Mouse (Mus musculus) adrenal gland, postnatal 4 days (tissue): Measurements from ENCODE around the gene Rhou. TPM values are rescaled to one million over a fixed set of nuclear protein-coding genes. Genes with fewer than 3 reads are reported as not detected.

ENCODE experiments used
- DNase-seq, 2 experiments: peaks; one replicate each; pipeline ENCODE4 v3.0.0; 2021 to 2022; ENCODE audit warnings: low spot score in 2 of 2, mixed read lengths in 2 of 2
- total RNA-seq, 2 experiments: library from RNA; stranded (reverse); gene quantifications; 2 replicates each; pipeline ENCODE4 v1.2.3; 2021

Rhou gene
- total RNA-seq, 2 experiments from 2014 or later: 43.6 to 50.6 TPM

- DNase-seq: no peak
These were observed 5.2 kb upstream of the Rhou start for GRCm38 (mm10) chr8:123648245-123649170.

GRCm38 (mm10) chr8:123649483-123649882 is 4.2 kb upstream of the Rhou start:
- DNase-seq: no peak

- no peak for DNase-seq
These were observed 2.2 kb upstream of the Rhou start for GRCm38 (mm10) chr8:123651390-123652098.

- no peak for DNase-seq
These were observed 1.1 kb upstream of the Rhou start for GRCm38 (mm10) chr8:123652641-123653040.

- DNase-seq: peak; percentile 32 to 35
These were observed 353 bp downstream of the Rhou start for GRCm38 (mm10) chr8:123653994-123654569.

- no peak for DNase-seq
These were observed 1.0 kb downstream of the Rhou start for GRCm38 (mm10) chr8:123654763-123655162.

- no peak for DNase-seq
These were observed 1.6 kb downstream of the Rhou start for GRCm38 (mm10) chr8:123655351-123655779.

- no peak for DNase-seq
These were observed 4.1 kb downstream of the Rhou start for GRCm38 (mm10) chr8:123657826-123658225.

- DNase-seq: no peak
These were observed 5.8 kb downstream of the Rhou start for GRCm38 (mm10) chr8:123659469-123660057.

- DNase-seq: no peak
These were observed 7.8 kb downstream of the Rhou start for GRCm38 (mm10) chr8:123661515-123661914.

GRCm38 (mm10) chr8:123665580-123665979 is 11.9 kb downstream of the Rhou start:
- no peak for DNase-seq

- DNase-seq: no peak
These were observed 13.1 kb downstream of the Rhou start for GRCm38 (mm10) chr8:123666832-123667231.

- DNase-seq: no peak
These were observed 15.0 kb downstream of the Rhou start for GRCm38 (mm10) chr8:123668681-123669080.

GRCm38 (mm10) chr8:123670766-123671165 is 17.0 kb downstream of the Rhou start:
- DNase-seq: no peak

GRCm38 (mm10) chr8:123671454-123671853 is 17.7 kb downstream of the Rhou start:
- no peak for DNase-seq

GRCm38 (mm10) chr8:123672648-123673047 is 18.9 kb downstream of the Rhou start:
- DNase-seq: no peak

- no peak for DNase-seq
These were observed 21.9 kb downstream of the Rhou start for GRCm38 (mm10) chr8:123675611-123676010.

- DNase-seq: no peak
These were observed 24.7 kb downstream of the Rhou start for GRCm38 (mm10) chr8:123678390-123678789.

GRCm38 (mm10) chr8:123682073-123682761 is 28.5 kb downstream of the Rhou start:
- peak in 1 of 2 experiments; percentile 29 for DNase-seq

GRCm38 (mm10) chr8:123683321-123683720 is 29.6 kb downstream of the Rhou start:
- no peak for DNase-seq

- peak in 1 of 2 experiments; percentile 38 for DNase-seq
These were observed 31.1 kb downstream of the Rhou start for GRCm38 (mm10) chr8:123684806-123685205.
